Mouse (Mus musculus) forebrain, embryonic 10.5 days (tissue): ENCODE data around the gene Unc13d. TPM values are rescaled to one million over a fixed set of nuclear protein-coding genes. Genes with fewer than 3 reads are reported as not detected.

Source experiments
- DNase-seq: peaks from one replicate; pipeline ENCODE4 v3.0.0-alpha.2; 2017; ENCODE audit warnings: low spot score; ENCODE audit errors: extremely low spot score
- H3K27ac ChIP-seq: fragments of 300-500 bp; sonication (generic); 2 replicates; pipeline ENCODE4 v1.5.1; 2016; ENCODE audit warnings: mild to moderate bottlenecking
- H3K27me3 ChIP-seq: fragments of 300-500 bp; sonication (generic); 2 replicates; pipeline ENCODE4 v1.6.1; 2016; ENCODE audit warnings: mild to moderate bottlenecking; ENCODE audit not compliant: poor library complexity, severe bottlenecking
- H3K36me3 ChIP-seq: fragments of 300-500 bp; sonication (generic); replicated peaks from 2 replicates; pipeline ENCODE4 v1.6.1; 2016; ENCODE audit warnings: mild to moderate bottlenecking, moderate library complexity
- H3K4me1 ChIP-seq: fragments of 300-500 bp; sonication (generic); 2 replicates; pipeline ENCODE4 v1.6.1; 2016
- H3K4me3 ChIP-seq: fragments of 300-500 bp; sonication (generic); 2 replicates; pipeline ENCODE4 v1.5.1; 2016; ENCODE audit warnings: mild to moderate bottlenecking, moderate library complexity
- H3K9me3 ChIP-seq: fragments of 300-500 bp; sonication (generic); 2 replicates; pipeline ENCODE4 v1.6.1; 2016; ENCODE audit warnings: mild to moderate bottlenecking, moderate library complexity
- WGBS: fragments of 180-500 bp; shearing (Covaris S2); methylation state at CpG from one replicate; pipeline ENCODE4 v1.1.7; 2016; 5-methylcytosine and 5-hydroxymethylcytosine counted together
- polyA plus RNA-seq: library from polyadenylated mRNA; unstranded; fragments of >200 nt; fragmentation: Nextera tagmentation; extraction: Ambion mirVana; gene quantifications from 2 replicates; pipeline ENCODE4 v1.2.1, GENCODE M21; 2016

Gene Unc13d
- polyA plus RNA-seq, 1 experiment from 2014 or later, result 3.7 TPM

DNA sequence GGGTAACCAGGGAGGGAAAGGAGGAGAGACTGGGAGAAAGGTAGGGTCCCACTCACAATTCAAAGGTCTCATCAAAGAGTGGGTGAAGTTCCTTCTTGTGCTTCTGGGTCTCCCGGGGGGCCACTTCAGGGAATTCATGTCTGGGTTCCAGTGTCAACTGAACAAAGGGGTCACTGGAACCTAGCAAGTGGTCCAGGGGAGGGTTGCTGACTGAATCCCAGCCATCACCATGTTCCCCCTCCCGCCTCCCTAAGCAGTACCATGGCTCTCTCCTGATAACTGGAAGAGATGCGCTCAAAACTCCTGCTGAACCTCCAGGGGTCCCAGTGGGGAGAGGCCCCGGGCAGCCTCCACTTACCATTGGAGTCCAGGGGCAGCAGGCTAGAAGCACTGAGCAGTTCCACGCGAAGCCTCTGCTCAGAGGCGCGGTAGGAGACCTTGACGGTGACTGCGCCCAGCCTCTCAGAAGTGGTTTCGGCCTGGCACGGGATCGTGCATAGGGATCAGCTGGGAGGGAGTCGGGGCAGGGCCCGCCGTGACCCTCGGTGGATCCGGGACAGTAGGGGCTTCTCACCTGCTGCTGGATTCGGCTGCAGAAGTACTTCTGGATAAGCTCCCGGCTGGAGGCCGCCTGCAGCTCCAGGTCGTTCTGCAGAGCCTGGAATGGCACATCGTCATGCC lies 13.4 kb downstream of the Unc13d start:
- no peaks in the 10 kb centered on the region for H3K9me3 ChIP-seq
- DNase-seq, result no peak
- no peak overlapping the region for H3K4me3 ChIP-seq
- peaks cover 28% of the 10 kb centered on the region for H3K4me1 ChIP-seq
- 69% methylated on average over 23 of the region's 23 CpGs for WGBS
- 0 out of 2 replicates have a peak overlapping the region, but pooled peaks have one; percentile 27 for H3K27ac ChIP-seq
- H3K36me3 ChIP-seq, result peaks cover 44% of the 10 kb centered on the region
- no peaks in the 10 kb centered on the region for H3K27me3 ChIP-seq

GRCm38 (mm10) chr11:116063562-116063961 lies 14.2 kb downstream of the Unc13d start:
- peaks cover 51% of the 10 kb centered on the region for H3K36me3 ChIP-seq
- H3K27ac ChIP-seq, result no peak overlapping the region
- DNase-seq, result no peak
- H3K4me1 ChIP-seq, result peaks cover 28% of the 10 kb centered on the region
- WGBS, result 69% methylated on average over 13 of the region's 13 CpGs
- H3K9me3 ChIP-seq, result no peaks in the 10 kb centered on the region
- no peaks in the 10 kb centered on the region for H3K27me3 ChIP-seq
- H3K4me3 ChIP-seq, result no peak overlapping the region

DNA sequence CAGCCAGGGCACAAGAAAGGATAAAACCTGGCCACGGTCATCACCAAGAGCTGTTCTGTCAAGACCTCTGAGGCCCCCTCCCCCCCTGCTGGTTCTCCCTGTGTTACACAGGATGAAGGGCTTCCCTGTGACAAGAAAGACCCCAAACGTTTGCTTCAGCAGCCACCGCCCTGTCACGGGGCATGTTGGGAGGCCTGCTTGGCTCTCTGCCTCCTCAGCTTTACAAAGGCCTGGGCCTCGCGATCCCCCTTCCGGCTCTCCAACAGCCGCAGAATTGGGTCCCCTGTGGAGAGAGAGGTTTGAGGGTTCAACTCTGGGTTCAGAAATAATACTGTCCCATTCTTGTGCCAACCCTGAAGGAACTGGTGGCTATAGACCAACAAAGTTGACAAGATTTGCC lies 15.2 kb downstream of the Unc13d start:
- WGBS, result 72% methylated on average over 8 of the region's 8 CpGs
- DNase-seq, result no peak
- Histone ChIP-seq H3K4me3 (no peak overlapping the region), H3K4me1 (peaks cover 28% of the 10 kb centered on the region), H3K27me3 (no peaks in the 10 kb centered on the region), H3K27ac (peak overlapping the region; percentile 48), H3K36me3 (peaks cover 62% of the 10 kb centered on the region), H3K9me3 (no peaks in the 10 kb centered on the region)

- Histone ChIP-seq H3K9me3 (no peaks in the 10 kb centered on the region), H3K4me1 (peaks cover 26% of the 10 kb centered on the region), H3K27me3 (no peaks in the 10 kb centered on the region), H3K4me3 (no peak overlapping the region), H3K36me3 (peaks cover 69% of the 10 kb centered on the region), H3K27ac (peak overlapping the region; percentile 48; the same call in 1 of the 2 replicates)
- WGBS, result 89% methylated on average over 13 of the region's 13 CpGs
- no peak for DNase-seq
Observed at GRCm38 (mm10) chr11:116061641-116062415, 15.9 kb downstream of the Unc13d start.

DNA sequence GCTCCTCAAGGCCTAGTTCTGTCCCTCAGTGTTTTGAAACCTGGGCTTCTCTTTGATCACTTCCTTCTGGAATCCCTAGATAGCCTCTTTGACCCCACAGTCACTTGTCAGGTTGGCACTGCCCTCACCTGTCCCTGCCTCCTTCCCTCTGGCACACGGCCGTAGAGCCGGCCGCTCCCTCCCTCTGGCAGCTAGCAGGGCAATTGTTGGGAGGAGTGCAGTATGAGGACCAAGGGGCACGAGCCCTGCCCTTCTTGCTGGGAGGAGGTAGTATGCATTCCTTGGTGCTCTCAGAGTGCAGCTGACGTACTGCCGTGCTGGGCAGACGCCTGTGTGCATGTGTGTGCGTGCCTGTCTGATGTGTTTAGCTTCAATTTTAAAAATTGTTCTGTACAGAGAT lies 17.2 kb downstream of the Unc13d start:
- Histone ChIP-seq H3K27me3 (no peaks in the 10 kb centered on the region), H3K4me1 (peaks cover 20% of the 10 kb centered on the region), H3K27ac (no peak overlapping the region), H3K4me3 (no peak overlapping the region), H3K36me3 (peaks cover 81% of the 10 kb centered on the region), H3K9me3 (no peaks in the 10 kb centered on the region)
- 92% methylated on average over 9 of the region's 9 CpGs for WGBS
- no peak for DNase-seq

DNA sequence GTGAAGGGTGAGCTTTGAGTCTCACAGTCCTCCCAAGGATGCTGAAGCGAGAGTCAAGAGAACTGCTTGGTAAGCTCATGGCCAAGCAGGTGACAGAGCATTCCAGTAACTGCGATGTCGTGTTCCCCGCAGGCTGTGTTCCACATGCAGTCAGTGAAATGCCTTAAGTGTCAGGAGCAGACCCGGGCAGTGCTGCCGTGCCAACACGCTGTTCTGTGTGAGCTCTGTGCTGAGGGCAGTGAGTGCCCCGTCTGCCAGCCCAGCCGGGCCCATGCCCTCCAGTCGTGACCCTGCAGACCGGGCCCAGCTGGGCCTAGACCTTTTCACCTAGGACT lies 18.1 kb downstream of the Unc13d start:
- WGBS, result 97% methylated on average over 11 of the region's 11 CpGs
- peaks cover 90% of the 10 kb centered on the region for H3K36me3 ChIP-seq

DNA sequence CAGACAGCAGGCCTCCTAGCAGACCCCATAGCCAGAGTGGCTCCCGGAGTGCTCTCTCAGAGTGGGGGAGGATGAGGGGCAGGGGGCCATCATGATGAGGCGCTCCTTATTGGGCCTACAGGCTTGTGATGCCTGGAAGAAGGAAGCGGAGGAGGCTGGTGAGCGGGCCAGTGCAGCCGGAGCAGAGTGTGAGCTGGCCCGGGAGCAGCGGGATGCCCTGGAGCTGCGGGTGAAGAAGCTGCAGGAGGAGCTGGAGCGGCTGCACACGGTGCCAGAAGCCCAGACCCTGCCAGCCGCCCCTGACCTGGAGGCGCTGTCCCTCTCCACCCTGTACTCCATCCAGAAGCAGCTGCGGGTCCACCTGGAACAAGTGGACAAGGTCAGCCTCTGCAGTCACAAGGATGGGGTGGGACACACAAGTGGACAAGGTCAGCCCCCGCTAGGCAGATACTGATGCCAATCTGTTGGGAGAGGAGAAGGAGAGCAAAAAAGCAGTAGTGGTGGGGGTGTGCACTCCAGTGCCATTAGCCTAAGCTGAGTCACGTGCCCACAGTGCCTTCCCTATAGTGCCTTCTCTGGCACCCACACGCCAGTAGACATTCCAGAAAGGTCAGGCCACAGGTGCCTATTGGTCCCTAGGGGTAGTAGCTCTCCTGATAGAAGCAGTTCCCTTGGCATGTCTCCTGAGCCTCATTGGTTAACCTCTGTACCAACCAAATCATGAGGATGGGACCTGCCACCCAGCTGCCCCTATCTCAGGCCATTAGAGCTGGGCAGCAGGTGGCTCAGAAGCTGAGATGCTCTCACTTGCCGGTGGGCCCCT lies 18.7 kb downstream of the Unc13d start:
- Histone ChIP-seq H3K9me3 (no peaks in the 10 kb centered on the region), H3K27me3 (no peaks in the 10 kb centered on the region), H3K36me3 (peaks cover 96% of the 10 kb centered on the region), H3K27ac (no peak overlapping the region), H3K4me3 (no peak overlapping the region), H3K4me1 (peaks cover 13% of the 10 kb centered on the region)
- no peak for DNase-seq
- 91% methylated on average over 17 of the region's 17 CpGs for WGBS

More for the DNA sequence above, 18.1 kb downstream of the Unc13d start:
- H3K9me3 ChIP-seq, result no peaks in the 10 kb centered on the region
- H3K27me3 ChIP-seq, result no peaks in the 10 kb centered on the region
- no peak overlapping the region for H3K27ac ChIP-seq
- H3K4me3 ChIP-seq, result no peak overlapping the region
- H3K4me1 ChIP-seq, result peaks cover 19% of the 10 kb centered on the region
- no peak for DNase-seq

DNA sequence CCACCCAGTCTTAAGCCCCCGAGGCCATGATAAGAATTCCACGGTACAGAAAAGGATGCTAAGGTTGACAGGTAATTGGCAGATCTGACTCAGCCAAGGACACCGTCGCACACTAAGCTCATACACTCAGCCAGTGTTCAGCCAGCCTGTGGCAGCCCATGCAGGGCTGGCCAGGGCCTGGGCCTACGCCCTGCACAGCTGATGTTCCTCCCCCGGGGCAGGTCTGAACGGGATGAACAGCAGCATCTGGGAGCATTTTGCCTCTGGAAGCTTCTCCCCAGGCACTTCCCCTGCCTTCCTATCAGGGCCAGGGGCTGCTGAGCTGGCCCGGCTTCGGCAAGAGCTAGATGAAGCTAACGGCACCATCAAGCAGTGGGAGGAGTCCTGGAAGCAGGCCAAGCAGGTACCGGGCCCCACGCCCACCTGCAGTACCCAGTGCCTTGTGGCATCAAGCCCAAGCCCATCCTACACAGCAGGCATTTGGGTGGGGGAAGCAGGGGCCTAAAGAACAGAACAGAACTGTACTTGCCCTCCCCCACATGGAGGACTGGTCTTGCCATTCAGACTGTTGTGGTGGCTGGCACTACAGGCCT lies 19.6 kb downstream of the Unc13d start:
- H3K4me3 ChIP-seq, result no peak overlapping the region
- no peaks in the 10 kb centered on the region for H3K9me3 ChIP-seq
- H3K27ac ChIP-seq, result no peak overlapping the region
- H3K27me3 ChIP-seq, result no peaks in the 10 kb centered on the region
- H3K4me1 ChIP-seq, result peaks cover 7% of the 10 kb centered on the region; the same call in 1 of the 2 replicates
- WGBS, result 92% methylated on average over 12 of the region's 12 CpGs
- peaks cover 100% of the 10 kb centered on the region for H3K36me3 ChIP-seq
- no peak for DNase-seq

DNA sequence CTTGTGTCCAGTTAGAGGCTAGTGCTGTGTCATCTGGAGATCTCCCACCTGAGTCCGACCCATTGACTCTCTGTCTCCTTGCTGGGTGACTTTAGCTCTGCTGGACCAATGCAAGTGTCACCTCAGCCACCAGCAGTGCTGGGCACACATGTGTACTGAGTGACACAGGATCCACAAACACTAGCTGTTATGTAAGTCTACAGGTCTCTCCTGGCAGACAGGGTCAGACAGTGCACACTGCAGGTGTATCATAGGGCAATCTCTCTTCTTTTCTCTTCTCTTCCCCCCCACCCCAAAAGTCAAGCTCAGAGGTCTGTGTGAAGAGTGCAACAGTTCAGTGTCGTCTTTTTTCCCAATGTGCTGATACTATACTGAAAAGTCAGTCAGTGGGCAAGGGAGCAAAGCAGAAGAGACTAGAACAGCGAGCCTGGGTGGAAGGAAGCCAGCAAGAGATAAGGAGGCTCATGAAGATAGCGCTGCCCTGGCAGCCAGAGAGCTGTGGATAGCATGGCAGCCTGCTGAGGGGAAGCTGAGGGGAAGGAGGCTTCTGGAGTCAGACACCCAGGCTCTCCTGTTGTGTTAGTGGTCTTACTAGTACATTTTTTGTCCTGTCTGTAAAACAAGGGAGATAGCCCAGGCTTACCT lies 20.4 kb downstream of the Unc13d start:
- Histone ChIP-seq H3K4me3 (no peak overlapping the region), H3K36me3 (peaks cover 100% of the 10 kb centered on the region), H3K27ac (no peak overlapping the region), H3K4me1 (peaks cover 4% of the 10 kb centered on the region; the same call in 1 of the 2 replicates), H3K27me3 (no peaks in the 10 kb centered on the region), H3K9me3 (no peaks in the 10 kb centered on the region)
- 87% methylated on average over 4 of the region's 4 CpGs for WGBS
- DNase-seq, result no peak

GRCm38 (mm10) chr11:116055873-116056272 lies 21.9 kb downstream of the Unc13d start:
- no peaks in the 10 kb centered on the region for H3K9me3 ChIP-seq
- no peak for DNase-seq
- peaks cover 100% of the 10 kb centered on the region for H3K36me3 ChIP-seq
- no peaks in the 10 kb centered on the region for H3K27me3 ChIP-seq
- no peak overlapping the region for H3K27ac ChIP-seq
- WGBS, result 96% methylated on average over 11 of the region's 11 CpGs
- H3K4me1 ChIP-seq, result no peaks in the 10 kb centered on the region
- no peak overlapping the region for H3K4me3 ChIP-seq

GRCm38 (mm10) chr11:116053510-116054229 lies 24.1 kb downstream of the Unc13d start:
- no peak for DNase-seq
- 94% methylated on average over 9 of the region's 9 CpGs for WGBS
- Histone ChIP-seq H3K4me1 (no peaks in the 10 kb centered on the region), H3K36me3 (peaks cover 100% of the 10 kb centered on the region), H3K4me3 (no peak overlapping the region), H3K27ac (no peak overlapping the region), H3K9me3 (peaks cover 5% of the 10 kb centered on the region; the same call in 1 of the 2 replicates), H3K27me3 (no peaks in the 10 kb centered on the region)
